Mouse (Mus musculus): ENCODE results near the gene Sipa1l3. TPM values are rescaled to one million over a fixed set of nuclear protein-coding genes. Genes with fewer than 3 reads are reported as not detected.

Gene Sipa1l3
- polyA plus RNA-seq, 1 experiment: 63.3 TPM

- WGBS: 30% methylated on average over 7 of the region's 7 CpGs
- H3K4me3 ChIP-seq (replicated peaks; ENCODE audit: insufficient read depth, low read depth, low read length): no peak overlapping the region
- peaks cover 30% of the 10 kb centered on the region for H3K4me1 ChIP-seq (ENCODE audit: control insufficient read depth, insufficient read depth, low read length)
- TF ChIP-seq POLR2A (IDR thresholded peaks at IDR 0.05; ENCODE audit: borderline replicate concordance, insufficient read depth, low read length) (no peak), CTCF (IDR thresholded peaks at IDR 0.05; ENCODE audit: borderline replicate concordance, insufficient read depth, low read depth, low read length) (no peak)
- DNase-seq: peak; percentile 53 to 73
- no peak overlapping the region for H3K27ac ChIP-seq (ENCODE audit: insufficient read depth, low read length)
- H3K27me3 ChIP-seq (ENCODE audit: control insufficient read depth, insufficient read depth, low read length): no peaks in the 10 kb centered on the region
Observed at GRCm38 (mm10) chr7:29343746-29344145, 174.7 kb downstream of the Sipa1l3 start.

GRCm38 (mm10) chr7:29342489-29343092, 175.8 kb downstream of the Sipa1l3 start:
- peaks cover 30% of the 10 kb centered on the region for H3K4me1 ChIP-seq (ENCODE audit: control insufficient read depth, insufficient read depth, low read length)
- H3K27ac ChIP-seq (ENCODE audit: insufficient read depth, low read length): 0 out of 2 replicates have a peak overlapping the region, but pooled peaks have one; percentile 17
- WGBS: 18% methylated on average over 8 of the region's 8 CpGs
- H3K27me3 ChIP-seq (ENCODE audit: control insufficient read depth, insufficient read depth, low read length): no peaks in the 10 kb centered on the region
- DNase-seq: peak; percentile 55 to 65
- no peak for TF ChIP-seq CTCF (IDR thresholded peaks at IDR 0.05; ENCODE audit: borderline replicate concordance, insufficient read depth, low read depth, low read length)
- TF ChIP-seq POLR2A (IDR thresholded peaks at IDR 0.05; ENCODE audit: borderline replicate concordance, insufficient read depth, low read length): no peak
- no peak overlapping the region for H3K4me3 ChIP-seq (replicated peaks; ENCODE audit: insufficient read depth, low read depth, low read length)

DNA sequence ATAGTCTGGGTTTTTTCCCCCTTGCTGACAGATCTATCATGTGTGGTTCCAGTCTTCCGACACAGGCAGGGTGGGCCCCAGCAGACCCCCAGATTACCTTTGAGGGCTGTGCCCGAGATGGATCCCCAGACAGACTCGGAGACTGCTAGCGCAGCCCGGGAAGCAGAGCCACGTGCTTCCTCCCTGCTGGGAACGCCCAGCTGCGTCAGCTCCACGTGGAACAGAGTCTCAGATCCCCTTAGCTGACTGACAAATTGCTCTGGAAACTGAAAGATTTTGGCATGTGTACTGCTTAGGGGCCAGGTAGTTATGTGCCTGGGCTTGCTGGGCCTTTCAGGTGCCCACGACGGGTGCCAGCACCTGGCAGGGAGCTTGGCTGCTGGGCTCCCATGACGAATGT, 176.7 kb downstream of the Sipa1l3 start:
- WGBS: 34% methylated on average over 12 of the region's 12 CpGs
- Histone ChIP-seq H3K4me3 (replicated peaks; ENCODE audit: insufficient read depth, low read depth, low read length) (no peak overlapping the region), H3K27me3 (ENCODE audit: control insufficient read depth, insufficient read depth, low read length) (no peaks in the 10 kb centered on the region), H3K4me1 (ENCODE audit: control insufficient read depth, insufficient read depth, low read length) (peaks cover 30% of the 10 kb centered on the region), H3K27ac (ENCODE audit: insufficient read depth, low read length) (no peak overlapping the region)
- DNase-seq: no peak
- TF ChIP-seq POLR2A (IDR thresholded peaks at IDR 0.05; ENCODE audit: borderline replicate concordance, insufficient read depth, low read length): no peak
- TF ChIP-seq CTCF (IDR thresholded peaks at IDR 0.05; ENCODE audit: borderline replicate concordance, insufficient read depth, low read depth, low read length): no peak

DNA sequence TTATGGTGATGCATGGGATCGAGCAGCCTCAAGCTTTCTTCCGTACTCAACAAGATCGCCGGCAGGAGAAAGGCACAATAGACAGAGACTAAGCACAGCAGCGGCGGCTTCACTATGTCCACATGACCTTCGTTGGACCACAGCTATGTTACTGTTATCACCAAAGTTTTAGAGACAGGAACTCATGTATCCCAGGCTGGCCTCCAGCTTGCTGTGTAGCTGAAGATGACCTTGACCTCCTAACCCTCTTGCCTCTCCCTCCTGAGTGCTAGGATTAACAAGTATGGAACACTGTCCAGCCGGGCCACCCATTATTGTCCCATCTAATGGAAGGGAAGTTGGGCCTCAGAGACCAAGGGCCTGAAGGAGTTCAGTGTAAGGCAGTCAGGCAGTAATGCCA, 177.6 kb downstream of the Sipa1l3 start:
- DNase-seq: no peak
- H3K4me1 ChIP-seq (ENCODE audit: control insufficient read depth, insufficient read depth, low read length): peaks cover 30% of the 10 kb centered on the region
- H3K27me3 ChIP-seq (ENCODE audit: control insufficient read depth, insufficient read depth, low read length): no peaks in the 10 kb centered on the region
- no peak overlapping the region for H3K4me3 ChIP-seq (replicated peaks; ENCODE audit: insufficient read depth, low read depth, low read length)
- H3K27ac ChIP-seq (ENCODE audit: insufficient read depth, low read length): no peak overlapping the region
- WGBS: 95% methylated on average over 8 of the region's 8 CpGs
- TF ChIP-seq POLR2A (IDR thresholded peaks at IDR 0.05; ENCODE audit: borderline replicate concordance, insufficient read depth, low read length) (no peak), CTCF (IDR thresholded peaks at IDR 0.05; ENCODE audit: borderline replicate concordance, insufficient read depth, low read depth, low read length) (no peak)

- H3K27ac ChIP-seq (ENCODE audit: insufficient read depth, low read length): no peak overlapping the region
- 93% methylated on average over 9 of the region's 9 CpGs for WGBS
- H3K4me1 ChIP-seq (ENCODE audit: control insufficient read depth, insufficient read depth, low read length): peaks cover 30% of the 10 kb centered on the region
- no peak overlapping the region for H3K4me3 ChIP-seq (replicated peaks; ENCODE audit: insufficient read depth, low read depth, low read length)
- DNase-seq: no peak
- TF ChIP-seq CTCF (IDR thresholded peaks at IDR 0.05; ENCODE audit: borderline replicate concordance, insufficient read depth, low read depth, low read length) (no peak), POLR2A (IDR thresholded peaks at IDR 0.05; ENCODE audit: borderline replicate concordance, insufficient read depth, low read length) (no peak)
- H3K27me3 ChIP-seq (ENCODE audit: control insufficient read depth, insufficient read depth, low read length): no peaks in the 10 kb centered on the region
Observed at GRCm38 (mm10) chr7:29340247-29340646, 178.2 kb downstream of the Sipa1l3 start.

DNA sequence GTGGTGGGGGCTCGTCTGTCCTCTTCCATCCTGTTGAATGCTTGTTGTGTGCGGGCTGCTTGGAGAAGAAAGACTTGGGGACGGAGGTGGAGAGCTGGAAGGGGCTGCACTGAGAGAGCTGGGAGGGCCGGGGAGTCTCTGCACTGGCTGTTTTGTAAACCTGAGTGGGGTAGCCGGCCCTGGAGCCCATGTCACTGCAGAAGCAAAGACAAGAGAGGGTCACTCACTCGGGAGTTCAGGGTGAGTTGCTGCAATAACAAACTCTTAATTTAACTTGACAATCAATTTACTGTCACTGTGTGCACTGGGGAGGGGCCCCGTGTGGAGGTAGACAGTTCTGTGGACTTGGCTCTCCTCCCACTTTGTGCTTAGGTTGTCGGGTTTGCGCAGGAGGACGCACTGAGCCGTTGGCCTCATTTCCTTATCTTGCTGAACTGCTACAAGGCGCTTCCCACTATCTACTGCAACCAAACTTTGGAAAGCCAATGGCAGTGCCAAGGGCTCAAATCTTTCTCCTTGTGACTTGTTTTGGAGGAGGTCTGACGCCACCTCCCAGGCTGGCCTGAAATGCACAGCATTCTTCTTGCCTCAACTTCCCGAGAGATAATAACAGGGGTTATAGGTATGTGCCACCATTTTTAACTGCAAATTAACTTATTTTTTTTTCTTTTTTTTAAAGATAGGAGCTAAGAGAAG, 179.3 kb downstream of the Sipa1l3 start:
- WGBS: 71% methylated on average over 14 of the region's 14 CpGs
- TF ChIP-seq CTCF (IDR thresholded peaks at IDR 0.05; ENCODE audit: borderline replicate concordance, insufficient read depth, low read depth, low read length): no peak
- no peak for TF ChIP-seq POLR2A (IDR thresholded peaks at IDR 0.05; ENCODE audit: borderline replicate concordance, insufficient read depth, low read length)

DNA sequence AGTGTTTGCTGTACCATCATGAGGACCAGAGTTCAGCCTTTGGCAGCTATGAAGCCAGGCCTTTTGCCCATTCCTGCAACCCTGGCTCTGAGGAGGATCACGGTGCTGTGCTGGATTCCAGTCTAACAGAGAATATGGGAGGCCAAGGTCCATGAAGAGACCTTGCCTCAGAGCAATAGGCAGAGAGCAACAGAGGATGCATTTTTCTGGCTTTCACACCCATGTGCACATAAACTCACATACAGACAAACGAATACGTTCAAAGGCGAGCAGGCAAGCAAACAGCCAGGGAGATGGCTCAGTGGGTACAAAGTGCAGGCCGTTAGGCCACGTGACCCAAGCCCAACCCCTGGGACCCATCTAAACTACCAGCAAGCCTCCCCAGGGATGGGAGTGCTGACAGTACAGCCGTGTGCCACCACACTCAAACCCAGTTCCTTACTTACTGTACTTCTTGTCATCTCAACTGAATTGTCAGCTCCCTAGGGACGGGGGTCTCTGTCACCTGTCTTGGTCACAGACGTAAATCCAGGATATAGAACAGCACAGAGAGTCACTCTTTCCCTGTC, 180.0 kb downstream of the Sipa1l3 start:
- no peak for DNase-seq
- no peak overlapping the region for H3K27ac ChIP-seq (ENCODE audit: insufficient read depth, low read length)
- TF ChIP-seq CTCF (IDR thresholded peaks at IDR 0.05; ENCODE audit: borderline replicate concordance, insufficient read depth, low read depth, low read length) (no peak), POLR2A (IDR thresholded peaks at IDR 0.05; ENCODE audit: borderline replicate concordance, insufficient read depth, low read length) (no peak)
- peaks cover 20% of the 10 kb centered on the region for H3K4me1 ChIP-seq (ENCODE audit: control insufficient read depth, insufficient read depth, low read length)
- no peak overlapping the region for H3K4me3 ChIP-seq (replicated peaks; ENCODE audit: insufficient read depth, low read depth, low read length)
- WGBS: 84% methylated on average over 9 of the region's 9 CpGs
- no peaks in the 10 kb centered on the region for H3K27me3 ChIP-seq (ENCODE audit: control insufficient read depth, insufficient read depth, low read length)

More for the DNA sequence above, 179.3 kb downstream of the Sipa1l3 start:
- DNase-seq: no peak
- H3K27me3 ChIP-seq (ENCODE audit: control insufficient read depth, insufficient read depth, low read length): no peaks in the 10 kb centered on the region
- H3K4me1 ChIP-seq (ENCODE audit: control insufficient read depth, insufficient read depth, low read length): peaks cover 27% of the 10 kb centered on the region
- H3K4me3 ChIP-seq (replicated peaks; ENCODE audit: insufficient read depth, low read depth, low read length): no peak overlapping the region
- no peak overlapping the region for H3K27ac ChIP-seq (ENCODE audit: insufficient read depth, low read length)

GRCm38 (mm10) chr7:29337766-29338165, 180.7 kb downstream of the Sipa1l3 start:
- WGBS: 73% methylated on average over 2 of the region's 2 CpGs
- DNase-seq: no peak
- TF ChIP-seq CTCF (IDR thresholded peaks at IDR 0.05; ENCODE audit: borderline replicate concordance, insufficient read depth, low read depth, low read length): no peak
- TF ChIP-seq POLR2A (IDR thresholded peaks at IDR 0.05; ENCODE audit: borderline replicate concordance, insufficient read depth, low read length): no peak
- Histone ChIP-seq H3K4me3 (replicated peaks; ENCODE audit: insufficient read depth, low read depth, low read length) (no peak overlapping the region), H3K27ac (ENCODE audit: insufficient read depth, low read length) (no peak overlapping the region), H3K4me1 (ENCODE audit: control insufficient read depth, insufficient read depth, low read length) (peaks cover 15% of the 10 kb centered on the region), H3K27me3 (ENCODE audit: control insufficient read depth, insufficient read depth, low read length) (no peaks in the 10 kb centered on the region)
